Mouse (Mus musculus): ENCODE results near the gene Eqtn.

The Eqtn gene

DNA sequence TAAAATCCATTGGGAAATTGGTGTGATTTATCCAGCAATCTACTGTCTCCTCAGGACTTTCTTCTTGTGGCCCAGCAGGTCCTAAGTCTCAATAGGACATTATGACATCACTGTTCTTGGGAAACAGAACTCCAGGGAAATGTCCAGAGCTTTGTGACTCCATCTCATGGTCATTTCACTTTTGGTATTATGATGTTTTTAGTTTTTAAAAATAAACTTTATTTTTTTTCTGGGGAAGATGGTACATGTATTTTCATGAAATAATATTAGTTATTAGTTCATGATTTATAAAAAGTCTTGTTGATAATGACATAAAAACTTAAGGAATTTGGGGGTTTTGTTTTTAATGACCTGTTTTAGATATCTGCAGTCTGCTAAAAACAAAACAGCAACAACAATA lies at the start of gene Eqtn:
Gene Eqtn (minus strand): TSS at position 101 of the 400 bp plus-strand sequence.
- DNase-seq: no peak

DNA sequence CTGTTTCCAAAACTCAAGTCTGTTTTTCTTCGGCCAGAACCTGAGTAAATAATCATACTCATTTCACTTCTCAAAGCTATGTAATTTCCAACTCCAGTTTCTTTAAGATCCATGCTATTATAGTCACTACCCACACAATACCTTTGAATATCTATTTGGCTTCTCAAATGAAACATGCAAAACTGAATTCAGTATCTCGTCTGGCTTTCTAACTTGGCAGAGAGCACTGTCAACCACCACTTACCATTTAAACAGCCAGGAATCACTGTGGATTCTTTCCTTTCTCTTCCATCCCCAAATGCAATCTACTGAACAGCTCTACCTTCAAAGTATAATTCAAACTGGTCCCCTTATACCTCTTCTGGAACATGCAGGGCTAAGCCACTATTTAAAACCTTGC lies 44.7 kb upstream of the Eqtn start:
- no peak for DNase-seq

DNA sequence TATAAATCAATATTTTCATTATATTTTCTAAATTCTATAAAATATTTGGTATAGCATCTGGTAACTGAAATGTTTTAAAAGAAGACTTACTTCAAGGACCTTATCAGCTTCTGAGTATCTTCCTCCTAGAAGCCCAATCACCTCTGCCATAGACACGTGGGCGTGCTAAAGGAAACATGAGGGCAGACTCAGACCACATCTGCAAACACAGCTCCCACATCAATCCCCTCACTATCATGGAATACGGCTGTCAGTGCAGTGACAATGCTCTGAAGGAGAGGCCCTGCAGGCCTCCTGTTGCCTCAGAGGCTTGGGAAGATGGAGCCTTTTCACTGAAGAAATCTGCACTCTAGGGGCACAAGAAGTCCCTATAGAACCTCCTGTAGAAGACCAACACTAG lies 24.1 kb upstream of the Eqtn start:
- DNase-seq: no peak

DNA sequence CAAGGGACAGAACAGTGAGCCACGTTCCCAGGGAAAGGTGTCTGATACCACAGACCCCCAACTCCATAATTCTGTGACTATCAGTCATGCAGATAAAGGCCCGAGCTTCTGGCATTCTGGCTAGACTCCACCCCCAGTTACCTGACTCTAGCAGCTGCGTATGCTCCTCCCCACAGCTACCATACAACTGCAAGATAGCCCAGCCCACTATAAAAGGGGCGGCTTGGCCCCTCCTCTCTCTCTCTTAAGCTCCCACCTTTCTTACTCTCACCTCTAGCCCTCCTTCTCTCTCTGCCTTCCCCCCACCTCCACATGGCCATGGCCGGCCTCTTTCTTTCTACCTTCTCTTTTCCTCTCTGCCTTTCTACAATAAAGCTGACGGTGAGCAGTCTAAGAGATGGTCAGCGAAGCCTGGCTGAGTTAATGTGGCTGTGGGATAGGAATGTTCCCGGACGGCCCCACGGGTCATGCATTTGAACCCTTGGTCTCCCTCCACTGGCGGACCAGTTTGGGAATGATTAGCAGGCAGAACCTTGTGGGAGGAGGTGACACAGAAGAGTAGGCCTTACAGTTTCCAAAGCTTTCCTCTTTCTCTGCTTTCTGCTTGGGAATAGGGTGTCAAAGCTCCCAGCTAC lies 12.7 kb upstream of the Eqtn start:
- no peak for DNase-seq

DNA sequence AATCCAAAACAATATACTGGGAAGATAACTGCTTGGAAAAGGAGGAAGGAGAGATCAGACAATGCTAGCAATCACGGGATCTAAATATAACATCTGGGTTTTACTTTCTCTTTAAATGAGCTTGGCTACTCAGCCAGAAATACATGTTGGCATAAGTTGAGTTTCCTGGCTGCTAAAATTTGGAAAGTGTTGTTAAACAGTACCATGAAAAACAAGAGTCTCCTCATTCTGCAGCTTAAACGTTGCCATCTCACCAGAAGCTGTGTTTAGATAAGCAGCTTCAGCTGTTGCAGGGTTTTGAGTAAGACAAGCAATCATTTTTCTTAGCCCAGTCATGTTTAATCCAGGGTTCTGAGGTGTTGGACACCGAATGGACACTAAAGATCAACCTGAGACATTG lies 26.9 kb downstream of the Eqtn start:
- no peak for DNase-seq

DNA sequence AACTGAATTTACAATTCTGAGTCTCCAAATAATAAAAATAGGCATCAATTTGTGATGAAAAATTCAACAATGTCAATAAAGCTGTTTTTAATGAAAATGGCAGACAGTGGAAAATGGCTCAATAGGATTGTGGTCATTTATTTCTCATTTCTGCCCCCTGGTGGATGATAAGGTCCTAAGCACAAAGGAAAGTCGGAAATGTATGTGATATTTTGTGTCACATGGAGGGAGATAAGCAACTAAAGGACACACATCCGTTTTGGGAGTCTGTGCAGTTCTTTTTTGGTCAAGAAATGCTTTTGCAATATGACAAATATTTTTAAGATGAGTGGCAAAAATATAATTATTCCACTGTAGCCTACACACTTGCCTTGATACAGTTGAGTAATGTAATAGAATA lies 27.9 kb downstream of the Eqtn start:
- peak in 1 of 2 experiments; percentile 19 for DNase-seq

Measured in lung, postnatal 4 days (tissue).